Mouse (Mus musculus) C2C12 (cell line): Measurements from ENCODE around the gene B3galnt2.

Experiments
- CEBPB ChIP-seq: IDR thresholded peaks from one replicate; pipeline ENCODE4 v1.6.1; 2011; ENCODE audit warnings: low read depth, mild to moderate bottlenecking, control low read depth, moderate library complexity
- CTCF ChIP-seq: IDR thresholded peaks from one replicate; pipeline ENCODE4 v1.5.1; 2011; ENCODE audit not compliant: control insufficient read depth, insufficient read depth, insufficient read length
- MAX ChIP-seq: IDR thresholded peaks from one replicate; pipeline ENCODE4 v1.6.1; 2011; ENCODE audit warnings: mild to moderate bottlenecking, control low read depth
- MYOD1 ChIP-seq: IDR thresholded peaks from one replicate; pipeline ENCODE4 v1.6.1; 2011; ENCODE audit warnings: low read depth; ENCODE audit not compliant: control insufficient read depth, insufficient read length
- MYOG ChIP-seq: IDR thresholded peaks from one replicate; pipeline ENCODE4 v1.6.1; 2011; ENCODE audit not compliant: control insufficient read depth, insufficient read length; ENCODE audit errors: extremely low read depth
- USF1 ChIP-seq: IDR thresholded peaks from one replicate; pipeline ENCODE4 v1.6.1; 2011; ENCODE audit warnings: low read depth, mild to moderate bottlenecking, control low read depth, moderate library complexity

DNA sequence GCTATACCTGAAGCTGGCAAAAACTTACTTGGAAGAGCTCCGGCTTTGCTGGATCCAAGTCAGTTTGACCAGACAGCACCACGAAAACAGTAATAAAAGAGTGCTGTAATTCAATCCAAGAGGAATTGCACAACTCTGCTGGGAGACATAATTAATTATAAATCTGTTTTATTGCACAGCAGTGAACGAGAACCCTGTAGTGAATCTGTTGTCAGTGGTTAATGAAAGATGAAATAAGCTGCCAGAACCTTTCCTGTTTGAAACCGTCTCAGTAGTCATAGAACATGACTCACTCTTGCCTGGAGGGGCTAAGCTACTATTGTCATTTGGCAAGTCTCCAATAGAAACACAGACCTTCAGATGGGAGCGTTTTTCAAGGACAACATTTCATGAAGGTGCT lies 85.9 kb downstream of the B3galnt2 start:
- TF ChIP-seq CTCF: no peak
- TF ChIP-seq USF1: no peak
- peak; percentile 94 for TF ChIP-seq CEBPB
- TF ChIP-seq MAX: no peak
- TF ChIP-seq MYOD1: no peak
- no peak for TF ChIP-seq MYOG
